In genomic region chr12:72983071-72983857, GRCm38 (mm10) we compare ENCODE assay signal across 14 mouse cellular contexts. TPM values are rescaled to one million over a fixed set of nuclear protein-coding genes. Genes with fewer than 3 reads are reported as not detected.
DNase-seq lines count a peak whose midpoint lies in the region; ATAC-seq lines count a peak whose summit lies in the region.
"Had no signal": no experiment of that assay in that cellular context is flagged by ENCODE, and none has a peak within 500 bp of the region (broad histone marks: within the 10 kb centered on the region; RNA-seq: fewer than 3 reads in every experiment).

No protein-coding gene starts in this region.

- H3K27ac ChIP-seq in kidney, embryonic 15.5 days = no peak overlapping the region
- H3K27ac ChIP-seq in midbrain, embryonic 13.5 days = no peak overlapping the region
- H3K27ac ChIP-seq: left cerebral cortex, adult 2 months; macrophage had no signal

- no peaks in the 10 kb centered on the region for H3K4me1 ChIP-seq in kidney, embryonic 15.5 days
- no peaks in the 10 kb centered on the region for H3K4me1 ChIP-seq in midbrain, embryonic 13.5 days (replicated peaks)

- no peak overlapping the region for H3K4me3 ChIP-seq in kidney, embryonic 15.5 days (replicated peaks)
- no peak overlapping the region for H3K4me3 ChIP-seq in midbrain, embryonic 13.5 days (replicated peaks)
- H3K4me3 ChIP-seq: left cerebral cortex, adult 2 months had no signal

- no peaks in the 10 kb centered on the region for H3K36me3 ChIP-seq in kidney, embryonic 15.5 days
- H3K36me3 ChIP-seq in midbrain, embryonic 13.5 days = no peaks in the 10 kb centered on the region

- peak; percentile 4 to 33 for DNase-seq in kidney, postnatal 36 days
- DNase-seq in adrenal gland, postnatal 36 days = peak; percentile 30 to 47
- peak; percentile 77 to 79 for DNase-seq in heart, adult 9 months (ENCODE audit: low spot score in 2 of 2)
- DNase-seq in lung, postnatal 10 days = peak; percentile 65
- no peak for DNase-seq in layer of hippocampus, adult 18-20 months (ENCODE audit: low spot score in 2 of 2)
- DNase-seq: thymus, postnatal 36 days had no signal

- H3K27me3 ChIP-seq in kidney, embryonic 15.5 days = no peaks in the 10 kb centered on the region; the same call in 1 of the 2 replicates
- H3K27me3 ChIP-seq in midbrain, embryonic 13.5 days = peaks cover 41% of the 10 kb centered on the region

- H3K9me3 ChIP-seq in kidney, embryonic 15.5 days (replicated peaks) = no peaks in the 10 kb centered on the region
- H3K9me3 ChIP-seq in midbrain, embryonic 13.5 days = no peaks in the 10 kb centered on the region

- WGBS in kidney, embryonic 15.5 days = 75% methylated on average over 8 of the region's 8 CpGs
- WGBS in midbrain, embryonic 13.5 days = 89% methylated on average over 8 of the region's 8 CpGs

- ATAC-seq in kidney, embryonic 15.5 days (replicated peaks; ENCODE audit: low FRiP score) = no peak
- ATAC-seq in monocyte, adult 5-6 weeks (replicated peaks; ENCODE audit: insufficient number of reproducible peaks, low FRiP score, low TSS enrichment, poor library complexity, severe bottlenecking) = no peak
- ATAC-seq in midbrain, embryonic 13.5 days = no peak
- ATAC-seq: inflammation-experienced regulatory T-cells, adult 6 months had no signal

- no peak overlapping the region for H3K4me2 ChIP-seq in kidney, embryonic 15.5 days
- H3K4me2 ChIP-seq in midbrain, embryonic 13.5 days (replicated peaks) = no peak overlapping the region

- H3K9ac ChIP-seq in kidney, embryonic 15.5 days = no peak overlapping the region
- H3K9ac ChIP-seq in midbrain, embryonic 13.5 days (replicated peaks) = no peak overlapping the region

RNA-seq across cellular contexts. Expression of gene 4930447C04Rik, which starts 42.7 kb away (rescaled TPM):
- polyA plus RNA-seq in kidney, embryonic 15.5 days (2015; fragmentation: Nextera tagmentation; extraction: Ambion mirVana) = 1.6 and 2.0 TPM in 2 replicates
- total RNA-seq in adrenal gland, postnatal 36 days (2021) = under 1 TPM; 0.13 to 0.26 TPM
- 1.2 TPM in 1 of 3 replicates, not detected in the others for total RNA-seq in monocyte, adult 5-6 weeks (2017)
- 1 to 10 TPM; 4.0 to 5.9 TPM for total RNA-seq in layer of hippocampus, adult 18-20 months (2021)
- 2.3 and 3.2 TPM in 2 replicates for polyA plus RNA-seq in midbrain, embryonic 13.5 days (2015; fragmentation: Nextera tagmentation; extraction: Ambion mirVana)
- polyA plus RNA-seq: inflammation-experienced regulatory T-cells, adult 6 months; macrophage had no signal

RNA-seq across cellular contexts. Expression of gene Six6, which starts 43.6 kb away (rescaled TPM):
- not detected in 2 replicates for polyA plus RNA-seq in kidney, embryonic 15.5 days (2015; fragmentation: Nextera tagmentation; extraction: Ambion mirVana)
- total RNA-seq in adrenal gland, postnatal 36 days (2021) = not detected
- total RNA-seq in monocyte, adult 5-6 weeks (2017) = not detected in 3 replicates
- total RNA-seq in layer of hippocampus, adult 18-20 months (2021) = not detected
- 0.86 and 2.5 TPM in 2 replicates for polyA plus RNA-seq in midbrain, embryonic 13.5 days (2015; fragmentation: Nextera tagmentation; extraction: Ambion mirVana)
- total RNA-seq: common myeloid progenitor, adult 5-6 weeks; ES-E14; left cerebral cortex, adult 2 months had no signal
- polyA plus RNA-seq: inflammation-experienced regulatory T-cells, adult 6 months; macrophage had no signal

Comparison
In these comparisons a context has a peak if more than half of its experiments do, and no peak if none do; other contexts are left out.
1. DNase-seq: peak in kidney, postnatal 36 days (2 of 2), adrenal gland, postnatal 36 days (2 of 2), heart, adult 9 months (2 of 2) and lung, postnatal 10 days (single experiment); none in layer of hippocampus, adult 18-20 months (0 of 2).